Mouse (Mus musculus) liver, embryonic 14 days (tissue): ENCODE results near the gene Sema5a. TPM values are rescaled to one million over a fixed set of nuclear protein-coding genes. Genes with fewer than 3 reads are reported as not detected.

Experiments used
- polyA plus RNA-seq: library from polyadenylated mRNA; depleted of rRNA; stranded (reverse); fragments of >200 nt; gene quantifications from 2 replicates; pipeline ENCODE4 v1.2.3, GENCODE M21; 2012; rRNA removed

The Sema5a gene
- polyA plus RNA-seq = 0.35 and 0.36 TPM in 2 replicates

DNA sequence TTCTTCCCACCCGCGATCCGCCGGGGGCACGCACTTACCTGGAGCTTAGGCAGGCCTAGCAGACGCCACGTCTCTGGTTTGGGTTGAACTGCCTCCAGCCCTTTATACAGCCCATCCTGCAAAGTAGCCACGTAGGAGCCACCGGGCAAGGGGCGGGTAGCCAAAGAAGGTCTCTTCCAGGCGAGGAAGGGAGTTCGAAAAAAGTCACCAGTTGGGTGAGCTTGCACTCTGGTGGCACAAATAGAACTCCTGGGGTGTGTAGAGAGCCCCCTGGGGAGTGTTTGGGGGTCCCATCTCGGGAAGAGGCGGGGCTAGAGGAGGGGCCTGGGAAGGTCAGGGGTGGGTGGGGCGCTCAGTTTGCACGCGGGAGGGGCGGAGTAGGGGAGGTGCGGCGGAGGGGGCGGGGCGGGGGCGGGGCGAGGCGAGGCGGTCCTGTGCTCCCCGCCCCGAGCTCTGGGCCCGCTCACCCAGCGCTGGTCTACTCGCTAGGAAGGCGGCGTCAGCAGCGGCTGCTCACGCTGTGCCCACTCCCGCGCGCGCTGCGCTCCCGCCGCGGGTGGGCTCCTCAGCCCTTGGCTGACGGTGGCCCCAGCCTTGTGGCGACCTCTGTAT, at the start of gene Sema5a:
Sema5a (plus strand) TSS at position 467 of the 612 bp plus-strand sequence.

Other genes starting within 250 kb of the Sema5a start
- gene Tas2r119, start 67.5 kb upstream of the Sema5a start, polyA plus RNA-seq = not detected in 2 replicates